ENCODE assay signal across 8 mouse cellular contexts in genomic region chr2:174415731-174416310, GRCm38 (mm10). TPM values are rescaled to one million over a fixed set of nuclear protein-coding genes. Genes with fewer than 3 reads are reported as not detected.
DNase-seq lines count a peak whose midpoint lies in the region; ATAC-seq lines count a peak whose summit lies in the region.

TSS of gene Nelfcd (plus strand) at chr2:174415804.

- DNase-seq in adrenal gland, adult (ENCODE audit: inconsistent age in 2 of 2, low spot score in 1 of 2) = peak; percentile 96 to 98
- DNase-seq in embryo, embryonic 10.5 days (ENCODE audit: low spot score) = peak; percentile 100
- peak; percentile 88 for DNase-seq in gastrocnemius, postnatal 25 days
- peak; percentile 99 for DNase-seq in intestine, embryonic 14.5 days (ENCODE audit: low spot score)
- DNase-seq in left cerebral cortex, postnatal 14 days (ENCODE audit: low spot score in 2 of 2) = peak; percentile 94 to 95
- peak; percentile 97 for DNase-seq in mesoderm, embryonic 11.5 days (ENCODE audit: low read depth, low spot score)
- peak; percentile 89 to 90 for DNase-seq in right cerebral cortex, postnatal 36 days (ENCODE audit: low spot score in 2 of 2)
- DNase-seq in yolk sac, embryonic 10.5 days (ENCODE audit: low spot score) = peak; percentile 96

- peaks cover 16% of the 10 kb centered on the region for H3K36me3 ChIP-seq in intestine, embryonic 14.5 days (ENCODE audit: control insufficient read depth, insufficient read depth, low read length)

- H3K9me3 ChIP-seq in intestine, embryonic 14.5 days (ENCODE audit: control insufficient read depth, low read length) = no peaks in the 10 kb centered on the region

- peaks cover 5% of the 10 kb centered on the region; the same call in 1 of the 2 replicates for H3K4me1 ChIP-seq in intestine, embryonic 14.5 days (replicated peaks; ENCODE audit: control insufficient read depth, insufficient read depth, low read length)

- intact Hi-C loops in left cerebral cortex, postnatal 14 days (cut with DNase I) = loop anchor here (5.0 kb wide), 1 partner anchor 74 kb away; no protein-coding TSS in a partner anchor

- H3K27me3 ChIP-seq in intestine, embryonic 14.5 days (replicated peaks; ENCODE audit: control insufficient read depth, insufficient read depth, low read length) = no peaks in the 10 kb centered on the region

- H3K27ac ChIP-seq in intestine, embryonic 14.5 days (ENCODE audit: low read depth) = peak within 1 kb of the TSS; percentile 27; the same call in 1 of the 2 replicates

- peak within 1 kb of the TSS; percentile 99 for H3K4me3 ChIP-seq in intestine, embryonic 14.5 days (ENCODE audit: low read depth, low read length)

- H3K9ac ChIP-seq in intestine, embryonic 14.5 days (ENCODE audit: low read length) = peak within 1 kb of the TSS; percentile 88

- peak within 1 kb of the TSS; percentile 81 for H3K4me2 ChIP-seq in intestine, embryonic 14.5 days (ENCODE audit: low read length)

- under 1% methylated on average over 40 of the region's 40 CpGs for WGBS in intestine, embryonic 14.5 days

- ATAC-seq in intestine, embryonic 14.5 days (replicated peaks; ENCODE audit: low FRiP score, low TSS enrichment, low read depth) = peak; percentile 93

RNA-seq across cellular contexts. Expression of gene Nelfcd, which starts in this region (rescaled TPM):
- total RNA-seq in gastrocnemius, postnatal 25 days (2021) = 10 to 100 TPM; 19.3 to 21.8 TPM
- 108 and 121 TPM in 2 replicates for polyA plus RNA-seq in intestine, embryonic 14.5 days (2014; fragmentation: Nextera tagmentation; extraction: Ambion mirVana)
- total RNA-seq in left cerebral cortex, postnatal 14 days (2021) = 10 to 100 TPM; 46.2 to 50.4 TPM

Comparison
In these comparisons a context has a peak if more than half of its experiments do, and no peak if none do; other contexts are left out.
1. Peak in every context shown above with its lines: DNase-seq, ATAC-seq, H3K4me3 ChIP-seq and H3K27ac ChIP-seq.